Mouse (Mus musculus) heart, postnatal 0 days (tissue): ENCODE data around the gene S100a8. TPM values are rescaled to one million over a fixed set of nuclear protein-coding genes. Genes with fewer than 3 reads are reported as not detected.

Experiments
- ATAC-seq: fragments of 200-750 bp; cut with Nextera tagmentation; 2 replicates; pipeline ENCODE4 v1.8.0; 2017; ENCODE audit warnings: low read depth, moderate number of reproducible peaks, moderate library complexity; ENCODE audit not compliant: insufficient read depth
- DNase-seq: peaks from one replicate; pipeline ENCODE4 v3.0.0-alpha.2; 2016; ENCODE audit warnings: low spot score
- H3K27ac ChIP-seq: fragments of 300-500 bp; sonication (generic); 2 replicates; pipeline ENCODE4 v1.5.1; 2014; ENCODE audit warnings: low read depth, mild to moderate bottlenecking
- H3K27me3 ChIP-seq: fragments of 300-500 bp; sonication (generic); 2 replicates; pipeline ENCODE4 v1.6.1; 2014; ENCODE audit warnings: low read length, mixed read lengths; ENCODE audit not compliant: control insufficient read depth, insufficient read depth
- H3K36me3 ChIP-seq: fragments of 300-500 bp; sonication (generic); replicated peaks from 2 replicates; pipeline ENCODE4 v1.6.1; 2014; ENCODE audit warnings: low read length, mixed read lengths; ENCODE audit not compliant: control insufficient read depth, insufficient read depth
- H3K4me1 ChIP-seq: fragments of 300-500 bp; sonication (generic); 2 replicates; pipeline ENCODE4 v1.6.1; 2014; ENCODE audit warnings: antibody characterized with exemption; ENCODE audit not compliant: control insufficient read depth, insufficient read depth
- H3K4me2 ChIP-seq: fragments of 300-500 bp; sonication (generic); 2 replicates; pipeline ENCODE4 v1.6.1; 2014; ENCODE audit warnings: low read depth, mild to moderate bottlenecking, low read length, moderate library complexity
- H3K4me3 ChIP-seq: fragments of 300-500 bp; sonication (generic); 2 replicates; pipeline ENCODE4 v1.5.1; 2014; ENCODE audit warnings: low read depth, low read length
- H3K9ac ChIP-seq: fragments of 300-500 bp; sonication (generic); replicated peaks from 2 replicates; pipeline ENCODE4 v1.6.1; 2014; ENCODE audit warnings: low read depth, low read length, mixed read lengths
- H3K9me3 ChIP-seq: fragments of 300-500 bp; sonication (generic); replicated peaks from 2 replicates; pipeline ENCODE4 v1.6.1; 2016; ENCODE audit warnings: low read length; ENCODE audit not compliant: control insufficient read depth
- CTCF ChIP-seq: IDR thresholded peaks from 2 replicates; pipeline ENCODE4 v1.5.1; 2016; ENCODE audit warnings: antibody characterized with exemption, control low read depth, low read depth
- EP300 ChIP-seq: IDR thresholded peaks from 2 replicates; pipeline ENCODE4 v1.6.1; 2016; ENCODE audit warnings: antibody characterized with exemption, low read depth
- WGBS: fragments of 180-500 bp; shearing (Covaris S2); extraction: QIAGEN DNeasy Blood & Tissue Kit; methylation state at CpG from one replicate; pipeline ENCODE4 v1.1.7; 2014; 5-methylcytosine and 5-hydroxymethylcytosine counted together
- polyA plus RNA-seq: library from polyadenylated mRNA; unstranded; fragments of >200 nt; fragmentation: Nextera tagmentation; extraction: Ambion mirVana; gene quantifications from 2 replicates; pipeline ENCODE4 v1.2.1, GENCODE M21; 2015
- total RNA-seq: library from RNA; depleted of rRNA; stranded (reverse); fragments of >200 nt; gene quantifications from 2 replicates; pipeline ENCODE4 v1.2.3, GENCODE M21; 2014; ENCODE audit warnings: low replicate concordance

The S100a8 gene
- total and polyA plus RNA-seq, 2 experiments from 2014 or later = 4.2 to 21.0 TPM

- no peak for DNase-seq
- H3K27ac ChIP-seq = no peak overlapping the region
- WGBS = 84% methylated on average over 5 of the region's 5 CpGs
Observed at GRCm38 (mm10) chr3:90627366-90627765, 41.4 kb upstream of the S100a8 start.

GRCm38 (mm10) chr3:90627807-90628206 lies 41.0 kb upstream of the S100a8 start:
- no peak for DNase-seq
- Histone ChIP-seq H3K4me3 (no peak overlapping the region), H3K27me3 (no peaks in the 10 kb centered on the region), H3K36me3 (no peaks in the 10 kb centered on the region), H3K4me2 (no peak overlapping the region), H3K4me1 (0 out of 2 replicates have a peak, but pooled peaks cover 10% of the 10 kb centered on the region), H3K27ac (no peak overlapping the region), H3K9me3 (no peaks in the 10 kb centered on the region), H3K9ac (no peak overlapping the region)
- TF ChIP-seq CTCF = peak; percentile 58
- no peak for TF ChIP-seq EP300
- ATAC-seq = peak; percentile 67; the same call in 1 of the 2 replicates
- 55% methylated on average over 4 of the region's 4 CpGs for WGBS

More at GRCm38 (mm10) chr3:90627366-90627765, 41.4 kb upstream of the S100a8 start:
- no peaks in the 10 kb centered on the region for H3K27me3 ChIP-seq
- TF ChIP-seq CTCF (no peak), EP300 (no peak)
- 0 out of 2 replicates have a peak, but pooled peaks cover 10% of the 10 kb centered on the region for H3K4me1 ChIP-seq
- no peaks in the 10 kb centered on the region for H3K9me3 ChIP-seq
- no peak overlapping the region for H3K4me3 ChIP-seq
- H3K36me3 ChIP-seq = no peaks in the 10 kb centered on the region
- no peak overlapping the region for H3K9ac ChIP-seq
- no peak overlapping the region for H3K4me2 ChIP-seq
- no peak for ATAC-seq

DNA sequence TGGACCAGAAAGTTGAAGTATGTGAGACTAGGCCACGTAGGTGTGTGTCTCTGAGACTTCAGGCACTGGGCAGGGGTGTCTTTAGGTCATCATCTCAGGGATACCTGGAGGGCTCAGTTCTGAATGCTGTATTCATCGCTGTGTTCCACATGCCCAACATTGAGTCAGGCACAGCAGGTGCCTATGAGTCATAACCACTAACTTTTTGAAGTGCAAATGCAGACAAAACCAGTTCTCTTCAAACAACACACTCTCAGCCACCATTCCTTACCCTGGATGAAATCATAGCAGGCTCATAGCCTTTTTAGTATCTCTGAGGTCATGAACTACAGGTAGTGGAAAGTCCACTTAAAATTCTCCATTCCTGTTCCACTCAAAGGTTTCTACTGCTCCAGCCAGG lies 39.5 kb upstream of the S100a8 start:
- Histone ChIP-seq H3K4me1 (no peaks in the 10 kb centered on the region), H3K36me3 (no peaks in the 10 kb centered on the region), H3K27ac (no peak overlapping the region), H3K9me3 (no peaks in the 10 kb centered on the region), H3K27me3 (no peaks in the 10 kb centered on the region), H3K4me3 (no peak overlapping the region), H3K4me2 (no peak overlapping the region), H3K9ac (no peak overlapping the region)
- WGBS = 60% methylated on average over 2 of the region's 2 CpGs
- DNase-seq (no peak), ATAC-seq (no peak)
- TF ChIP-seq EP300 (no peak), CTCF (no peak)

DNA sequence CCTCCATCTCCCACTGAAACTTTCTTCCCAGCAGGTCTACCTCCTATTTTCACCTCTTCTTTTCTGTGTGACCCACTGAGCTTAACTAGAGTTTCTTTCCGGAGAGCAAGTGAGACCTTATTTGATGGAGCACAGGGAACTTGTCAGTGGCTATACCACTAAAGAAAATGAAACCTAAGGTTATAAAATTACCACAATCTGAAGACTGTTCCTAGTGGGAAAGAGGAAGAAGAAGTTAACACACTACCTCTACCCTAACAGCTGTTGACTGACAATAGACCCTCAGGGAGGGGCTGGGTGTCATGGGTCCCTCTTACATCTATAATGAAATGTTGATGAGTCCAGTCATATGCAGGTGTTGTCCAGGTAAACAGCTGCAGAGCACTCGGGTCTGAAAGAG lies 36.8 kb upstream of the S100a8 start:
- no peak for ATAC-seq
- Histone ChIP-seq H3K4me2 (no peak overlapping the region), H3K9ac (no peak overlapping the region), H3K9me3 (no peaks in the 10 kb centered on the region), H3K36me3 (no peaks in the 10 kb centered on the region), H3K4me3 (no peak overlapping the region), H3K27ac (no peak overlapping the region), H3K4me1 (no peaks in the 10 kb centered on the region), H3K27me3 (no peaks in the 10 kb centered on the region)
- TF ChIP-seq CTCF (no peak), EP300 (no peak)
- DNase-seq = no peak
- WGBS = 69% methylated on average over 2 of the region's 2 CpGs

GRCm38 (mm10) chr3:90638511-90639275 lies 30.1 kb upstream of the S100a8 start:
- ATAC-seq (no peak), DNase-seq (no peak)
- no peak overlapping the region for H3K4me3 ChIP-seq
- no peak overlapping the region for H3K4me2 ChIP-seq
- H3K4me1 ChIP-seq = no peaks in the 10 kb centered on the region
- no peak for TF ChIP-seq EP300
- no peak for TF ChIP-seq CTCF
- H3K9me3 ChIP-seq = no peaks in the 10 kb centered on the region
- H3K36me3 ChIP-seq = no peaks in the 10 kb centered on the region
- no peak overlapping the region for H3K9ac ChIP-seq
- no peaks in the 10 kb centered on the region for H3K27me3 ChIP-seq
- WGBS = 42% methylated on average over 1 of the region's 1 CpGs
- no peak overlapping the region for H3K27ac ChIP-seq
